Mouse (Mus musculus) thymus, postnatal 10 days (tissue): Measurements from ENCODE around the gene Chmp2a.
"Not testable (repeated sequence)": the region's sequence is repeated elsewhere in the genome, so short reads cannot be mapped to it uniquely, and the experiment has no call there.

ENCODE experiments used
- DNase-seq, 2 experiments: peaks; one replicate each; pipeline ENCODE4 v3.0.0; 2021; ENCODE audit warnings: low spot score in 2 of 2

Gene Chmp2a

DNA sequence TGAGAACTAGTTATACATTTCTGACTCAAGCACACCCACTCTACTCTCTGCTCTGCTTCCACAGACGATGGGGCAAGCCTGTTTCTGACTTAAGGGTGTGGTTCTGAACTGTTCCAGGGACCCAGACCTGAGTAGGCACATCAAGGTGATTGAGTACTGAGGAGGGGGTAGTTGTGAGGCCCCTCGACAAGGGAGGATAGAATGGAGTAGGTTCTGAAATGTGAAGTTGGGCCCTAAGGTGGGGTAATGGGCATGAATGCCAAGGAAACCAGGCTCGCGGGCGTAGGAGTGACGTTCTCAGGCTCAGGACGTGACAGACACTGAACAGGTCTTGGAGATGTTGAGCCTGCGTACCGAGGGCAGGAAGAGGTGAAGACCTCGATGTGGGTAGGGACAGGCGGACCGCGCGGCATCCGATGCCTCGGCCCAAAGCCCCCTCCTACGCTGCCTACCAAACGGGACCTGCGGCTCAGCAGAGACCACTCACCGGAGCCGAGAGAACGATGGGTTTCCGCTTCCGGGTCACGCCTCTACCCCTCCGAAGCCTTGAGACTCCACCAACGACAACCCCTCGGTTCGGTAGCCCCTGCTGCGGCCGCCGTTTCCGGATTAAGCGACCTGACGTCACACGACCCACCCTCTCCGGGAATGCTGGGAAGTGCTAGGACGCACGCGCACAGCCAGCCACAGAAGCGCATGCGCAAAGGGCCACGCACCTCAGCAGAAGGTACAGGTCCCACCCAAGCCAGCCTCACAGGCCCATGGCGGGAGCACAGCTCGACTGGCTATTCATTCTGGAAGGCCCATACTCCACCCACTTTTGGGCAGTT lies at the start of gene Chmp2a:
Gene Chmp2a, minus strand, starts transcription at position 660 of the 830 bp plus-strand sequence.
- peak; percentile 97 to 98 for DNase-seq

GRCm38 (mm10) chr7:13072293-13072692 lies 37.7 kb upstream of the Chmp2a start:
- DNase-seq, result no peak

DNA sequence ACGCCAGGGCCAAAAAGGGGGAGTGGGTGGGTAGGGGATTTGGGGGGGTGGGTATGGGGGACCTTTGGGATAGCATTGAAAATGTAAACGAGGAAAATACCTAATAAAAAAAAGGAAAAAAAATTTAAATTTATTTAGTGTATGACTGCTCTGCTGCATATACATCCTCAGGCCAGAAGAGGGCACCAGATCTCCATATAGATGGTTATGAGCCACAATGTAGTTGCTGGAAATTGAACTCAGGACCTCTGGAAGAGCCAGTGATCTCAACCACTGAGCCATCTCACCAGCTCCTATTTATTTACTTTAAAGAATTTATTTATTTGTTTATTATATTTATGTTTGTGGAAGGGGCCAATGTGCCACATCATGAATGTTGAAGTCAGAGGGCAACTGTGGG lies 28.8 kb upstream of the Chmp2a start:
- not testable (repeated sequence) for DNase-seq

- DNase-seq, result no peak
These were observed 24.9 kb upstream of the Chmp2a start for GRCm38 (mm10) chr7:13059536-13059935.

GRCm38 (mm10) chr7:13056913-13057700 lies 22.5 kb upstream of the Chmp2a start:
- DNase-seq, result no peak

DNA sequence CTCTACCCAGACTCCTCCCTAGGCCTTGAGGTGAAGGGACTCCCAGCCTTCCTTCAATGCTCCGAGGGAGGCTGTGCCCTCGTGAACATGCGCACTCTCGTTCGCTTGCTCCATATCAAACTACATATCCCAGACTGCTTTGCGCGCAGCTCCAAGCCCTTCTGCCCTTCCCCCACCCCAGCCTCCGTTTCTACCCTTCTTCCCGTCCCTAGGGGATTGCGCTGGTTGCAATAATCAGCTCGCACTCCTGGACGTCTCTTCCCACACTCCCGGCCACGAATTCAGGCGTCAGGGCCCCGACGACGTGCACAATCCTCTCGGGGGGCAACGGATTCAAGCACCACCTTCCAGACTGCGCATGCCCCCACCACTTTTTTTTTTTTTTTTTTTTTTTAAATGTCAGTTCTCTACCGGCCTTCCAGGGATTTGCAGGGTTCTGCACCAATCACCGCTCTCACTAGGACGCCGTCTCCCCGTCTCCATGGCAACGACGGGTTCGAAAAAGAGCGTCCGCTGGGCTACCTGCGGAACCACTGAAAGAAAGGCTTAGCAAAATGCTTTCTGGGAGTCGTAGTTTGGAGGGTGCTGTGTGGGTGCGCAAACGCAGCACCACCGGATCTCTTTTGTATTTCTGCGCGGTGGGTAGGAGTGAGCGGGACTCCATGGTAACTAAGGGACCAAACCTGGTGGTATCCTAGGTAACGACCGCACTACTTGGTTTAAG lies 19.8 kb upstream of the Chmp2a start, which contains the start of gene Mzf1:
Gene Mzf1, minus strand, starts transcription at position 478 of the 724 bp plus-strand sequence.
- DNase-seq, result peak; percentile 93 to 94

GRCm38 (mm10) chr7:13053961-13054286 lies 19.3 kb upstream of the Chmp2a start:
- DNase-seq, result no peak

DNA sequence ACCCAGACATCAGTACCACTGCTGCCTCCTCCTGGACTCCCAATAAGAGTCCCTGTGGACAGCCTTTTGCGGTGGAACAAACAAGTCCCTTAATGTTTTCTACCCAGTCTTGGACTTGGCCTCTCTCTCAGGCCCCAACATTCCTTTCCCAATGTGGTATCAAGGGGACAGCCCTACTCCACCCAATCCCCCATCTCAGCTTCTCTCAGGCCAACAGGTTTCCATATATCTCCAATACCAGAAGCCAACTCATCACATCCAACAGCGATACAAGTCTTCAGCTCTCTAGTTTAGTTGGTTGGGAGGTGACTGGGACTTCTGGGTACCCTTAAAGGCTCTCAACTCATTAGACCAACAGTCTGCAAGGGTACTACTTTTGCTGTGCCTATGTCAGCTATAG lies 18.9 kb upstream of the Chmp2a start:
- no peak for DNase-seq

DNA sequence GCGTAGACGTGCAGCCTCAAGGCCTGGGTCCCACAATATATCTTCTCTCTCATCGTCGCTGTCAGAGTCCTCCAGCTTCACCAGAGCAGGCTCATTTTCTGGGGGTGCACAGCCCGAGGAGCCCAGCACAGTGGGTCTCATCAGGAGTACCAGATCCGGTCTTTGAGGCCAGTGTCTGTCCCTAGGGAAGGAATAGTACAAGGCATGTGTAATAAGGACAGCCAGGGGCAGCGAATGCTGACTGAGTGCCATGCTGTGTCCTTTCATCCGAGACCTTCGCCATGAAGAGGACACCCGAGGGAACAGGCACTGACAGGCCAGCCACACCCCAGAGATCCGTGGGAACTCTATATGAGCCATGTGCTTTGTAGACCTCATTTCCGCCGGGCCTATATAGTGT lies 18.4 kb upstream of the Chmp2a start:
- DNase-seq, result no peak

DNA sequence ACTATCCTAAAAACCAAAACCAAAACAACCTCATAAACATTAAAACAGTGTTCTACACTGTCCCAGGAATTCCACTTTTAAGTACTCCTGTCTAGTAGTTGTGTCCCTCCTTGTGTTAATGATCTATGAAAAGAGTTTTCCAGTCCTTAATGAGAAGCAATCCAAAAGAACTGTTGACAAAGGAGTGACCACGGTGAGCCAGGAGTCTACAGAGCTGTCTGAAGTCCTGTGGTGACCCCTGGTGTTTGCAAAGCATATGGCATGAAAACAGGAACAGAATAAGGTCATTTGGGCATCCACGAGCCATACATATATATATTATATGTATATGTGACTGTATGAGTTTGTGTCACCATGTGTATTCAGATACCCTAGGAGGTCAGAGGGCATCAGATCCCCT lies 11.5 kb upstream of the Chmp2a start:
- DNase-seq, result peak in 1 of 2 experiments; percentile 63

DNA sequence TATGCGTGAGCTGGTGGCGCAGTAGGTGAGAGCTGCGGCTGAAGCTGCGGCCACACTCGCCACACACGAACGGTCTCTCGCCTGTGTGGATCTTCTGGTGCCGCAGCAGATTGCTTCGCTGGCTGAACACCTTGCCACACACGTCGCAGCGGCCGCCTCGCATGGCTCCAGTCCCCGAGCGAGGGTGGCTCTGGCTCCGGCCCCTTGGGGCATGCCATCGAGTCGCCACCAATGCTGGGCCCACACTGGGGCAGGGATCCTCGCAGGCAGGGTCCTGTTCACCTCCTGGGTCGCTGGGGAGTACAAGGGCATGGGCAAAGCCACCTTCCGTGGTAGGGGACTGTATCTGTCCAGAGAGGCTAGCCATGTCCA lies 9.6 kb upstream of the Chmp2a start:
- no peak for DNase-seq

- DNase-seq, result no peak
These were observed 9.0 kb upstream of the Chmp2a start for GRCm38 (mm10) chr7:13043445-13044253.

DNA sequence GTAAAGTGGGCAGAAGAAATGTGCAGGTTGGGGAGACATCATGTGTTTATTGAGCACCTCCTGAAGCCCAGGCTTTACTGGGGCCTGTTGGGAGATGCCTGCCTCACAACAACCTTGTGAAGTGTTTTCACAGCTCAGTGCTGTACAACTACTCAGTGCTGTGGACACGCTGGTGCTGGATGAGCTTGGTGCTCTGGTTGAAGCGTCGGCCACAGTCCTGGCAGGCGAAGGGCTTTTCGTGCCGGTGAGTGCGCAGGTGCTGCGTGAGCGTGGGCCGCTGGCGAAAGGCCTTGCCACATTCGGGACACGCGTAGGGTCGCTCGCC lies 8.5 kb upstream of the Chmp2a start:
- DNase-seq, result no peak

- no peak for DNase-seq
These were observed 7.9 kb upstream of the Chmp2a start for GRCm38 (mm10) chr7:13042511-13042910.

DNA sequence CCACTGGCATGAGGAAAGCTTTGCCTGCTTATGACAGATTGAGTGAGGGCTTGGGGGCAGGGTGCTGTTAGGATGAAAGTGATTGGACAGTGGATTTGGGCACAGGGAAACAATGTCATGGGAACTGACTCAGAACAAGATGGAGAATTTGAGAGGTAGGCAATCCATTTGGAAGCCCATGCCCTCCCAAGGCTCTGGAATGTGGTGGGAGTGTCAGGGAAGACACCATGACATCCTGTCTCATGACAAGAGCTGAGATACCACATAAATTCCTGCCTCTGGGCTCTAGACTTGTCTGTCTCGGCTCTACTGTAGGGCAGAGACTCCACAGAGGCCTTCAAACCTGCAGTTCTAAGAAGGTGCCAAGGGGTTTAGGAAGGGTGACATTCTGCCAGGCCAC lies 6.6 kb upstream of the Chmp2a start:
- no peak for DNase-seq

DNA sequence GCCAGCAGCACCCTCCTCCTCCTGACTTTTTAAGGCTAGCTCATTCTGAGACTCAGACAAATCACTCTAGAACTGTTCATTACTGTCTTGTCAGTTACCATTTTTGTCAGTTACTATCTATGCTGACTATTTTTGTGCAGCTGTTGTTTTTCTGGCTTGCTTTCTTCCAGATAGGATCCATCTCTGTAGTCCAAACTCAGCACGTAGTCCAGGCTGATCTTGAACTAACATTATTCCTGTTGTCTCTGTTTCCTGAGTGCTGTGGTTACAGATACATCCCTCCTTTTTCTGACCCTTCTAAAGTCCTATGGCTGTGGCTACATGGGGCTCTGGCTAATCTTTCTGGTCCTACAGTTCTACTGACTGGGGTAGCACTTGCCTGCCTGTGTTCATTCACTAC lies 4.6 kb upstream of the Chmp2a start:
- no peak for DNase-seq

DNA sequence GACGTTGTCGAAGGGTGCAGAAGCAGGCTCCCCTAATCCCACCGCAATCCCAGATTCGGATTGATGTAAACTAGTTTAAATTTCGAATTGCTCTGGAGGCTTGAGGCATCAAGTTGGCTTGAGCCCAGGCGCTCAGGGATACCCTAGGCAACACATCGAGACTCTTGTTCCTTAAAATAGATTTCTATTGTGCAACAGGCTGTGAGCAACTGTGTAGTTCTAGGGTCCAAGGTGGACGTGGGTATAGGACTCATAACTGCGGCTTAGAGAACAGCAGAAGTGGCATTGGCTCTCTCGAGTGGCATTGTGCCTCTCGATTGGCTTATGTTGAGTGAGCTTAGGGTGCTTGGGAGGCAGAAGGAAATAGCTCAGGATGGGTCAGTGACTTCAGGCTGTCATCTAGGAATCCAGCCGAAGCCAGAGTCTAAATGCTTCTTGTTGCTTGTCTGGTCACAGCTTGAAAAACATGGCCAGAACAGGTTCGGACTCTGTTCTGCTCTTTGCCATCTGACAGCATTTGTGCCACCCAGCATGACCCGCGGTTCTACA lies 4.1 kb upstream of the Chmp2a start:
- no peak for DNase-seq

- peak; percentile 99 to 100 for DNase-seq
These were observed 3.4 kb upstream of the Chmp2a start, which contains the start of gene Ube2m for GRCm38 (mm10) chr7:13037901-13038555. Gene Ube2m (minus strand): TSS chr7:13038275.

DNA sequence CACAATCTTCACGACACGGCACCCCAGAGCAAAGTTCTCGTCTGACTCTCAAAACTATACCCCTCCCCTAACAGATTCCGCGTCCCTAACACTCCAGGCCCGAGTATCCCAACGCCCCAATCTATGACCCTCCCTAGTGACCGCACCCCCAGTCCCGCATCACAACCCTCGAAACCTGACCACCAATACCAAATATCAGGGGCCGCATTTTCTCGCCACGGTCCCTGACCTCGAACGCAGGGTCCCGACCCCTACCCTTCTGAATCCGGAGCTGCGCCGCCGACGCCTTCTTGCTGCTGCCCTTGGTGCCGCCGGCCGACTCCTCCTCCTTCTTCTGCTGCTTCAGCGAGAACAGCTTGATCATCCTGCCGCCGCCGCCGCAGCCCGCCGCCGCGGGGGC lies 2.8 kb upstream of the Chmp2a start:
- peak in 1 of 2 experiments; percentile 71 for DNase-seq

- DNase-seq, result no peak
These were observed 2.2 kb upstream of the Chmp2a start for GRCm38 (mm10) chr7:13036806-13037205.
